Comparison of ENCODE assay signal across 8 mouse cellular contexts in genomic region chr13:37214590-37215282, GRCm38 (mm10).
DNase-seq lines count a peak whose midpoint lies in the region; ATAC-seq lines count a peak whose summit lies in the region.

No protein-coding gene starts in this region.

- no peaks in the 10 kb centered on the region; the same call in 1 of the 2 replicates for H3K4me1 ChIP-seq in forebrain, embryonic 16.5 days (replicated peaks; ENCODE audit: control insufficient read depth, insufficient read depth, low read length)

- WGBS in forebrain, embryonic 16.5 days = 44% methylated on average over 8 of the region's 8 CpGs

- peak; percentile 91 for ATAC-seq in forebrain, embryonic 16.5 days
- ATAC-seq in monocyte, adult 5-6 weeks (replicated peaks; ENCODE audit: insufficient number of reproducible peaks, low FRiP score, low TSS enrichment, poor library complexity, severe bottlenecking) = peak; percentile 31; the same call in 1 of the 2 replicates

- H3K9me3 ChIP-seq in forebrain, embryonic 16.5 days (ENCODE audit: control insufficient read depth, low read length) = no peaks in the 10 kb centered on the region

- H3K36me3 ChIP-seq in forebrain, embryonic 16.5 days (ENCODE audit: control insufficient read depth, insufficient read depth) = no peaks in the 10 kb centered on the region

- H3K4me2 ChIP-seq in forebrain, embryonic 16.5 days (ENCODE audit: low read length) = no peak overlapping the region

- H3K4me3 ChIP-seq in forebrain, embryonic 16.5 days (replicated peaks; ENCODE audit: low read length) = no peak overlapping the region

- no peak overlapping the region for H3K9ac ChIP-seq in forebrain, embryonic 16.5 days (replicated peaks; ENCODE audit: low read depth, low read length)

- no peaks in the 10 kb centered on the region for H3K27me3 ChIP-seq in forebrain, embryonic 16.5 days (replicated peaks; ENCODE audit: control insufficient read depth, insufficient read depth, low read length)

- no peak overlapping the region; the same call in 1 of the 2 replicates for H3K27ac ChIP-seq in forebrain, embryonic 16.5 days (ENCODE audit: low read length)

- peak; percentile 14 for DNase-seq in thymus, postnatal 14 days
- no peak for DNase-seq in thymus, postnatal 10 days (ENCODE audit: low spot score in 2 of 2)
- peak; percentile 3 for DNase-seq in layer of hippocampus, adult 9-10 months (ENCODE audit: low spot score)
- no peak for DNase-seq in right cerebral cortex, postnatal 36 days (ENCODE audit: low spot score in 2 of 2)
- DNase-seq in right cerebral cortex, postnatal 10 days (ENCODE audit: low spot score in 2 of 2) = no peak
- no peak for DNase-seq in kidney, adult 18-20 months

Comparison
In these comparisons a context has a peak if more than half of its experiments do, and no peak if none do; other contexts are left out.
1. DNase-seq: peak in thymus, postnatal 14 days (single experiment) and layer of hippocampus, adult 9-10 months (single experiment); none in thymus, postnatal 10 days (0 of 2), right cerebral cortex, postnatal 36 days (0 of 2), right cerebral cortex, postnatal 10 days (0 of 2) and kidney, adult 18-20 months (single experiment).